Comparison of ENCODE assay signal across 28 mouse cellular contexts in genomic region chr6:85144466-85144865, GRCm38 (mm10). TPM values are rescaled to one million over a fixed set of nuclear protein-coding genes. Genes with fewer than 3 reads are reported as not detected.
"Had no signal": no experiment of that assay in that cellular context is flagged by ENCODE, and none has a peak within 500 bp of the region (broad histone marks: within the 10 kb centered on the region; RNA-seq: fewer than 3 reads in every experiment).

No protein-coding gene starts in this region.

- DNase-seq: cerebellum, adult 8-10 months; cerebellum, adult 9-10 months; cerebellum, adult 9-11 months; cerebellum, postnatal 10 days; cerebellum, postnatal 14 days; cerebellum, postnatal 25 days; cerebellum, postnatal 36 days; embryo, embryonic 11 days; forebrain, postnatal 0 days; gastrocnemius, adult 2 months; gastrocnemius, postnatal 10 days; gastrocnemius, postnatal 14 days; gastrocnemius, postnatal 25 days; gastrocnemius, postnatal 36 days; heart, adult 11 months; heart, adult 18-20 months; heart, adult 2 months had no signal

- H3K27me3 ChIP-seq: embryonic facial prominence, embryonic 13.5 days; embryonic facial prominence, embryonic 15.5 days; forebrain, embryonic 13.5 days; forebrain, embryonic 15.5 days had no signal

- H3K9me3 ChIP-seq: embryonic facial prominence, embryonic 10.5 days; embryonic facial prominence, embryonic 12.5 days; embryonic facial prominence, embryonic 13.5 days; embryonic facial prominence, embryonic 15.5 days; forebrain, embryonic 10.5 days; forebrain, embryonic 12.5 days; forebrain, embryonic 13.5 days; forebrain, embryonic 15.5 days had no signal

- H3K4me2 ChIP-seq: embryonic facial prominence, embryonic 12.5 days; embryonic facial prominence, embryonic 13.5 days; embryonic facial prominence, embryonic 15.5 days; forebrain, embryonic 12.5 days; forebrain, embryonic 13.5 days; forebrain, embryonic 15.5 days had no signal

- H3K36me3 ChIP-seq: embryonic facial prominence, embryonic 10.5 days; embryonic facial prominence, embryonic 12.5 days; embryonic facial prominence, embryonic 13.5 days; embryonic facial prominence, embryonic 15.5 days; forebrain, embryonic 10.5 days; forebrain, embryonic 12.5 days; forebrain, embryonic 15.5 days had no signal

- H3K9ac ChIP-seq: embryonic facial prominence, embryonic 12.5 days; embryonic facial prominence, embryonic 13.5 days; embryonic facial prominence, embryonic 15.5 days; forebrain, embryonic 12.5 days; forebrain, embryonic 13.5 days; forebrain, embryonic 15.5 days; forebrain, postnatal 0 days had no signal

- ATAC-seq: forebrain, embryonic 13.5 days; forebrain, embryonic 14.5 days; forebrain, embryonic 15.5 days; forebrain, embryonic 16.5 days; forebrain, postnatal 0 days had no signal

- H3K27ac ChIP-seq: embryonic facial prominence, embryonic 10.5 days; embryonic facial prominence, embryonic 12.5 days; embryonic facial prominence, embryonic 13.5 days; embryonic facial prominence, embryonic 15.5 days; forebrain, embryonic 10.5 days; forebrain, embryonic 12.5 days; forebrain, embryonic 13.5 days; forebrain, embryonic 15.5 days; gastrocnemius, adult 2 months; heart, adult 2 months had no signal

- H3K4me1 ChIP-seq: embryonic facial prominence, embryonic 10.5 days; embryonic facial prominence, embryonic 12.5 days; embryonic facial prominence, embryonic 13.5 days; embryonic facial prominence, embryonic 15.5 days; forebrain, embryonic 10.5 days; forebrain, embryonic 12.5 days; forebrain, embryonic 13.5 days; forebrain, embryonic 15.5 days had no signal

- H3K4me3 ChIP-seq: embryonic facial prominence, embryonic 10.5 days; embryonic facial prominence, embryonic 12.5 days; embryonic facial prominence, embryonic 13.5 days; embryonic facial prominence, embryonic 15.5 days; erythroblast, embryonic 14.5 days; forebrain, embryonic 10.5 days; forebrain, embryonic 12.5 days; forebrain, embryonic 13.5 days; forebrain, embryonic 15.5 days; gastrocnemius, adult 2 months; heart, adult 2 months had no signal

RNA-seq across cellular contexts. Expression of gene Emx1, which starts 42.8 kb away (rescaled TPM):
- polyA plus RNA-seq: erythroblast, embryonic 14.5 days; heart, adult 2 months had no signal
